Mouse (Mus musculus): ENCODE data around the gene Rap1gds1.

Gene Rap1gds1

GRCm38 (mm10) chr3:139048701-139049622, 26.0 kb downstream of the Rap1gds1 start:
- no peak for DNase-seq (ENCODE audit: low spot score)

DNA sequence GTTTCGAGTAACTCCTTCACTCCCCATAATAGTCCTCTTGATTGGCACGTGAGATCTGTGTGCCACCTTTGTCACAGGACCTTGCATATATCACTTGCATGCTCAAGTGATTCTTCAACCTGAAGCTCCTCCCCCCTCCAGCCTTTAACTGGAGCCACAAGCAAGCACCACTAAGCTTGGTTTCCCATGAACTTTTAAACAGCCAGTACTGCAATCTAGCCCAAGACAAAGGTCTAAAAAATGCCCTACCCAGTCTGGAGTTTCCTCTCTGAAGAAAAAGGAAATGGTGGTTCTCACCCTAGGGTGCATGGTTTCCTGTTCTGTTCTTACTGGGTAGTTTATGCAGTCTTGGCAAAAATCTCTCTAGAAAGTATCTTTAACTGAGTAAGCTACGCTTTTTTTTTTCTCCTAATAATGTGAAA, 32.6 kb downstream of the Rap1gds1 start:
- no peak for DNase-seq (ENCODE audit: low spot score)

GRCm38 (mm10) chr3:139041921-139042320, 33.1 kb downstream of the Rap1gds1 start:
- no peak for DNase-seq (ENCODE audit: low spot score)

DNA sequence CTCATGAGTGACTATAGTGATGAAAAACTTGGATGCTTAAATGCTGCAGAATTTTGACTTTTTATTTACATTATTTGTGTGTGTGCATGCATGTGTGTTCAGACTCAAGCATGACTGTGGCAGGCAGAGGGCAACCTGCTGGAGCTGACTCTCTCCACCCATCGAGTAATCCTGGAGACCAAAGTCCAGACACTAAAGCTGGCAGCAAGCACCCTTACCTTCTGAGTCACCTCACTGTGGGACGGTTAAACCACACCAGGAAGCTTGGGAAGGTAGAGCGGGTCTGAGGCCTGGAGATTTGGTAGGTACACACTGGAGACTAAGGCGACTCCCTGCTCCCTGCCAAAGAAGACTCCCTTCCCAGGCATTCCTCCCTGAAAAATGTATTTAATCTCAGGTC, 38.0 kb downstream of the Rap1gds1 start:
- no peak for DNase-seq (ENCODE audit: low spot score)

GRCm38 (mm10) chr3:139033179-139033578, 41.8 kb downstream of the Rap1gds1 start:
- no peak for DNase-seq (ENCODE audit: low spot score)

GRCm38 (mm10) chr3:139030644-139031227, 44.3 kb downstream of the Rap1gds1 start:
- DNase-seq (ENCODE audit: low spot score) = no peak

DNA sequence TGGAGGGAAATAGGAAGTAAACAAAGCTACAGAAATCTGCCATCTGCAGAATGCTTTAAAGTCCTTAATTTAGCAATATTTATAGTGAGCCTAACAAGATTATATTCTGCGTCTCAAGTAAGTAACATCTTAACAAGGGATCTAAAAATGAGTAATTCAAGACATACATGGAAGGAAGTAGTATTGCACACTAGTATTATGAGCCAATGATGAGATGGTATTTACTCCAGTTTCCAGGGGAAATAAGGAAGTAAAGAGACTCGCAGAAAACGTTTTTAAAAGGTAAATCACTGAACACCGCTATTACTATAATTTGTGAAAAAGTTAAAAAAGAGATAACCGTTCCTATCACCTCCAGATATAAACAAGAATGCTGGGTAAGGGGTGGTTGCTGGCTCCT, 49.9 kb downstream of the Rap1gds1 start:
- no peak for DNase-seq (ENCODE audit: low spot score)

DNA sequence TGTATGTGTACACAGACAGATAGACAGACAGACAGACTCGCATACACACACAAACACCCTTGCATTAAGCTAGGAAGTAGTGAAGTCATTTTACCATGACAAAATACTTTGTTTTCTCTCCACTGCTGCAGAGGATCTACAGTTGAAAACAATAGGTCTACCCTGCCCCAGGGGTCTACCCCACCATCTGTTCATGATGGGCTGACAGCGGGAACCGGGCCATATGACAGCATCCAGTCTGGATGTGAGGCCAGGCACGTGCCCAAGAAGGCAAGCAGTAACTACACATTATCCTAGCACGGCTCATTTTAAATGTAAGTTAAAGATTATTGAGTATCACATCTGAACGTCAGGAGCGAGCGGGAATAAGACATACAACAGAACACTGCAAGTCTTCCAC, 51.4 kb downstream of the Rap1gds1 start:
- DNase-seq (ENCODE audit: low spot score) = no peak

GRCm38 (mm10) chr3:139012352-139012751, 62.6 kb downstream of the Rap1gds1 start:
- DNase-seq (ENCODE audit: low spot score) = no peak

GRCm38 (mm10) chr3:139005669-139006068, 69.3 kb downstream of the Rap1gds1 start:
- no peak for DNase-seq (ENCODE audit: low spot score)

DNA sequence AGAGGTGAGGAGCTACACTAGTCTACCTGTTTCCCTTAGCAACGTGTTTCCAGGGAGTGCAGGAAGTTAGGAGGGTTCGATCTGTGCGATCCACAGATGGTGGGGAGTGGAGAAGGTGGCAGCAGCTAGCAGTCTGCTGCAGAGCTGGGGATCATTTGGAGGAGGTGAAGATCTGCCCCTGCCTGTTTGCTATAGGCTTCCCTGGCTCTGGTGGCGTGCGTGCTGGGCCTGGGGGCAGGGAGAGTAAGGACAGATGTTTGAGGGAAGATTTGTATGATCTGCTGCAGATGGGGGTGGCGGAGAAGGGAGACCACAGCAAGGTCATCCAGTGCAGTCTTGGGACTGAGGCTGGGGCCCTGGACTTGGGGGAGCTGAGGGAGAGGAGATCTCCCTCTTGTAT, 72.2 kb downstream of the Rap1gds1 start:
- DNase-seq (ENCODE audit: low spot score) = no peak

DNA sequence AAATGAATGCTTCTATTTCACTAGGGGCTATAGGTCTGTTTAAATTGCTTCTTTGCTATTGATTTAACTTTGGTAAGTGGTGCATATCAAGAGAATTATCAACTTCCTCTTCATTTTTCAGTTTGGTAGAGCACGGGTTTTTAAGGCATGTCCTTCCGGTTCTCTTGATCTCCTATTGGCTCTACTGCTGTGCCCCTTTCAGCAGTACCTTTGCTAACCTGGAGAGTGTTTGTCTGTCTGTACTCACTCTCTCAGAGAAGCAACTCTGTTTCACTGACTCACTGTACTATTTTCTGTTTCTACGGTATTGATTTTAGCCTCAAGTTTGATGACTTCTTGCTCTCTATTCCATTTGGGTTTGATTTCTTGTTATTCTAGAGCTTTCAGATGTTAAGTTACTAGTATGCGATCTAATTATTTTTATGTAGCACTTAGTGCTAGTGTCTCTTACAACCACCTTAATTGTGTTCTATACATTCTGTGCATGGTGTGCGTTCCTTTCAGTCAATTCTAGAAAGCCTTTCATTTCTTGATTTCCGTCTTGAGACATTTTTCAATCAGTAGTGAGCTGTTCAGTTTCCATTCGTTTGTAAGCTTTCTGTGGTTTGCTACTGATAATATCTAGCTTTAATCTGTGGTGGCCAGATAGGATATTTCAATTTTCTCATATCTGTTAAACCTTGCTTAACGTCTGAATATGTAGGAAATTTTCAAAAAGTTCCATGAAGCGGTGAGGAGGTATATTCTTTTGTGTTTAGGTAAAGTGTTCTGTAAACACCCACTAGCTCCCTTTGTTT, 74.7 kb downstream of the Rap1gds1 start:
- no peak for DNase-seq (ENCODE audit: low spot score)

DNA sequence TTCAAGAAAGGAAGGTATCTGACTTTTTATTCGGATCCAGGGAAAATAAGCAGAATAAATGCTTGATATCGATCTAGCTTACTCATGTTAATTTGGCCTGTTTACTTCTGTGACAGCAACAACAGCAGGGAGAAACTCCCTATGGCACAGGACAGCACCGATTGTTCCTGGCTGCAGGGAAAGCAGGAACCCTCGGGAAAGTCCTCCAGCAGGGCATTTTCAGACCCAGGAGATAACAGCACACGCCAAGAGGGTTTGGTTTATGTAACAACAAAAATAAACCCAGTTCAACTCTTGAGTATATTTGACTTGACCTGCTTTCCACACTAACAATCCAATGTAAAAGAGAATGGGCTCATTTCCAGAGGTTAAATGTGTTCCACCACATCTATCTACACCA, 81.5 kb downstream of the Rap1gds1 start:
- DNase-seq (ENCODE audit: low spot score) = no peak

GRCm38 (mm10) chr3:138991367-138991766, 83.6 kb downstream of the Rap1gds1 start:
- DNase-seq (ENCODE audit: low spot score) = no peak

- no peak for DNase-seq (ENCODE audit: low spot score)
These were observed 85.9 kb downstream of the Rap1gds1 start for GRCm38 (mm10) chr3:138989141-138989540.

- DNase-seq (ENCODE audit: low spot score) = no peak
These were observed 87.0 kb downstream of the Rap1gds1 start for GRCm38 (mm10) chr3:138988004-138988403.

- DNase-seq (ENCODE audit: low spot score) = no peak
These were observed 92.8 kb downstream of the Rap1gds1 start for GRCm38 (mm10) chr3:138982249-138982648.

- DNase-seq (ENCODE audit: low spot score) = no peak
These were observed 97.6 kb downstream of the Rap1gds1 start for GRCm38 (mm10) chr3:138977413-138977812.

- no peak for DNase-seq (ENCODE audit: low spot score)
These were observed 107.4 kb downstream of the Rap1gds1 start for GRCm38 (mm10) chr3:138967627-138968026.

- DNase-seq (ENCODE audit: low spot score) = no peak
These were observed 116.5 kb downstream of the Rap1gds1 start for GRCm38 (mm10) chr3:138958527-138958926.

DNA sequence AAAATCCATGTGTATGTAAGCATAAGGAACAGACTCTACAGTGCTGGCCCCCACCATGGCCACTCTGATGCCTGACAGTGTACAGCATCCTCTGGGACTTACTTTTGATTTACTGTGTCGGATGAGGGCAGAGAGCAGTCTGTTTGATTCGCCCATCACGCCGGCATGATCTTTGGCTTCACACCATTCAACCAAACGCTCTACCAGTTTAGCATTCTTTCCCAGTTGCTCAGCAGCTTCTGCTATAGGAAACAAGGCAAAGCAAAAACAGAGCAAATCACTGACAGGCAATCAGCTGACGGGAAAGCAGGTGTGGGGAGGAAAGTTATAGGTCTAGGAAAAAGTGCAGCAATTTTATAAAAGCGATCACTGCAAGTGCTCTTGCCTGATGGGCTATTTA, 119.8 kb downstream of the Rap1gds1 start:
- no peak for DNase-seq (ENCODE audit: low spot score)

DNA sequence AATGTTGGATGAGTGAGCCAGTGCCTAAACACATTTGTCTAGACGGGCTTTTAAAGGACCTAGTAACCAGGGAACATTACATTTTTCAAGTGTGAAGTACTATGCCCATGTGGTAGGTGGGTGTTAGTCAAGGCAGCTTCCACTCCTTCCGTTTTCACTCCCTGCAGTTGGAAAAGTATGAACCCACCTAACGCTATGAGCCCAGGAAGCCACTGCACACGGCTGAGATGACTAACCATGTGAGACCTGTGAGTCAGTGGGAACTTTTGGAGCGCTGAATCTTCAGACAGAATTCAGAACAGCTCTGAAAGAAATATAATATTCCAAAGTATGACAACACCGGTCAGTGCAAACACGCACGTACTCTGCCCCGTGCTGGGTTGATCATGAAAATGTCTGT, 125.9 kb downstream of the Rap1gds1 start:
- no peak for DNase-seq (ENCODE audit: low spot score)

GRCm38 (mm10) chr3:138945516-138945915, 129.5 kb downstream of the Rap1gds1 start:
- no peak for DNase-seq (ENCODE audit: low spot score)

Measured in ovary, postnatal 10 days (tissue).